Mouse (Mus musculus) neural tube, embryonic 12.5 days (tissue): ENCODE data around the gene AY358078. TPM values are rescaled to one million over a fixed set of nuclear protein-coding genes. Genes with fewer than 3 reads are reported as not detected.
"Not testable (repeated sequence)": the region's sequence is repeated elsewhere in the genome, so short reads cannot be mapped to it uniquely, and the experiment has no call there.

ENCODE experiments used
- ATAC-seq: fragments of 200-750 bp; cut with Nextera tagmentation; 2 replicates; pipeline ENCODE4 v1.8.0; 2017; ENCODE audit warnings: low read depth, mild to moderate bottlenecking, moderate TSS enrichment, moderate library complexity; ENCODE audit not compliant: low FRiP score
- H3K27ac ChIP-seq: fragments of 300-500 bp; sonication (generic); 2 replicates; pipeline ENCODE4 v1.5.1; 2016
- H3K27me3 ChIP-seq: fragments of 300-500 bp; sonication (generic); replicated peaks from 2 replicates; pipeline ENCODE4 v1.6.1; 2016; ENCODE audit warnings: mild to moderate bottlenecking
- H3K36me3 ChIP-seq: fragments of 300-500 bp; sonication (generic); 2 replicates; pipeline ENCODE4 v1.6.1; 2016; ENCODE audit warnings: mild to moderate bottlenecking
- H3K4me1 ChIP-seq: fragments of 300-500 bp; sonication (generic); 2 replicates; pipeline ENCODE4 v1.6.1; 2016
- H3K4me2 ChIP-seq: fragments of 300-500 bp; sonication (generic); replicated peaks from 2 replicates; pipeline ENCODE4 v1.6.1; 2016; ENCODE audit warnings: mild to moderate bottlenecking
- H3K4me3 ChIP-seq: fragments of 300-500 bp; sonication (generic); 2 replicates; pipeline ENCODE4 v1.5.1; 2016
- H3K9ac ChIP-seq: fragments of 300-500 bp; sonication (generic); 2 replicates; pipeline ENCODE4 v1.6.1; 2016; ENCODE audit warnings: mild to moderate bottlenecking
- H3K9me3 ChIP-seq: fragments of 300-500 bp; sonication (generic); 2 replicates; pipeline ENCODE4 v1.6.1; 2016; ENCODE audit warnings: mild to moderate bottlenecking
- WGBS: fragments of 180-500 bp; shearing (Covaris S2); methylation state at CpG from one replicate; pipeline ENCODE4 v1.1.7; 2016; 5-methylcytosine and 5-hydroxymethylcytosine counted together
- polyA plus RNA-seq: library from polyadenylated mRNA; unstranded; fragments of >200 nt; fragmentation: Nextera tagmentation; extraction: Ambion mirVana; gene quantifications from 2 replicates; pipeline ENCODE4 v1.2.1, GENCODE M21; 2016

Gene AY358078
- not detected in 2 replicates for polyA plus RNA-seq

GRCm38 (mm10) chr14:51799746-51800145 is at the start of gene AY358078:
AY358078 (plus strand) TSS chr14:51800046.
- Histone ChIP-seq H3K9me3 (no peaks in the 10 kb centered on the region), H3K9ac (no peak within 1 kb of the TSS), H3K4me2 (no peak within 1 kb of the TSS), H3K4me1 (no peaks in the 10 kb centered on the region), H3K27me3 (no peaks in the 10 kb centered on the region), H3K27ac (no peak within 1 kb of the TSS), H3K4me3 (no peak within 1 kb of the TSS), H3K36me3 (no peaks in the 10 kb centered on the region)
- 87% methylated on average over 2 of the region's 2 CpGs for whole genome bisulfite sequencing
- ATAC-seq, result no peak

GRCm38 (mm10) chr14:51755944-51756343 is 43.9 kb upstream of the AY358078 start:
- Histone ChIP-seq H3K36me3 (no peaks in the 10 kb centered on the region), H3K4me3 (no peak overlapping the region), H3K4me2 (no peak overlapping the region), H3K27ac (no peak overlapping the region), H3K9ac (no peak overlapping the region), H3K27me3 (no peaks in the 10 kb centered on the region), H3K4me1 (no peaks in the 10 kb centered on the region), H3K9me3 (no peaks in the 10 kb centered on the region)
- WGBS, result 74% methylated on average over 2 of the region's 2 CpGs
- no peak for ATAC-seq

- not testable (repeated sequence) for H3K4me2 ChIP-seq, H3K9me3 ChIP-seq, H3K27ac ChIP-seq, H3K9ac ChIP-seq, H3K4me1 ChIP-seq, H3K27me3 ChIP-seq, H3K4me3 ChIP-seq, H3K36me3 ChIP-seq
- ATAC-seq, result peak; percentile 25; the same call in 1 of the 2 replicates
- 88% methylated on average over 1 of the region's 1 CpGs for WGBS
Measured at GRCm38 (mm10) chr14:51771378-51771777, 28.5 kb upstream of the AY358078 start.

- Histone ChIP-seq H3K4me3 (no peak within 1 kb of the TSS), H3K27ac (no peak within 1 kb of the TSS), H3K9me3 (no peaks in the 10 kb centered on the region), H3K4me2 (no peak within 1 kb of the TSS), H3K4me1 (no peaks in the 10 kb centered on the region), H3K27me3 (no peaks in the 10 kb centered on the region), H3K36me3 (no peaks in the 10 kb centered on the region), H3K9ac (no peak within 1 kb of the TSS)
- no peak for ATAC-seq
- 82% methylated on average over 5 of the region's 5 CpGs for WGBS
Measured at GRCm38 (mm10) chr14:51773490-51773889, 26.4 kb upstream of the AY358078 start, which contains the start of gene Ang4. Ang4 (minus strand) TSS chr14:51773590.

- ATAC-seq, result no peak
- Histone ChIP-seq H3K27me3 (no peaks in the 10 kb centered on the region), H3K27ac (no peak overlapping the region), H3K9ac (no peak overlapping the region), H3K9me3 (no peaks in the 10 kb centered on the region), H3K4me1 (no peaks in the 10 kb centered on the region), H3K4me3 (no peak overlapping the region), H3K4me2 (no peak overlapping the region), H3K36me3 (no peaks in the 10 kb centered on the region)
- WGBS, result 91% methylated on average over 1 of the region's 1 CpGs
Measured at GRCm38 (mm10) chr14:51777791-51778190, 22.1 kb upstream of the AY358078 start.

- Histone ChIP-seq H3K4me1 (no peaks in the 10 kb centered on the region), H3K9me3 (no peaks in the 10 kb centered on the region), H3K9ac (no peak overlapping the region), H3K4me3 (no peak overlapping the region), H3K27me3 (no peaks in the 10 kb centered on the region), H3K4me2 (no peak overlapping the region), H3K36me3 (no peaks in the 10 kb centered on the region), H3K27ac (no peak overlapping the region)
- WGBS, result 83% methylated on average over 4 of the region's 4 CpGs
- no peak for ATAC-seq
Measured at GRCm38 (mm10) chr14:51778865-51779481, 20.9 kb upstream of the AY358078 start.

- Histone ChIP-seq H3K9me3 (no peaks in the 10 kb centered on the region), H3K4me1 (no peaks in the 10 kb centered on the region), H3K36me3 (no peaks in the 10 kb centered on the region), H3K4me3 (no peak overlapping the region), H3K9ac (no peak overlapping the region), H3K27me3 (no peaks in the 10 kb centered on the region), H3K27ac (no peak overlapping the region), H3K4me2 (no peak overlapping the region)
- WGBS, result 75% methylated on average over 4 of the region's 4 CpGs
- no peak for ATAC-seq
Measured at GRCm38 (mm10) chr14:51786335-51786734, 13.5 kb upstream of the AY358078 start.

GRCm38 (mm10) chr14:51787061-51787460 is 12.8 kb upstream of the AY358078 start:
- WGBS, result 60% methylated on average over 5 of the region's 5 CpGs
- no peak for ATAC-seq

GRCm38 (mm10) chr14:51789196-51789595 is 10.7 kb upstream of the AY358078 start:
- H3K9ac ChIP-seq, result no peak overlapping the region
- no peak for ATAC-seq
- H3K4me3 ChIP-seq, result no peak overlapping the region
- no peak overlapping the region for H3K4me2 ChIP-seq
- H3K4me1 ChIP-seq, result 0 out of 2 replicates have a peak, but pooled peaks cover 5% of the 10 kb centered on the region
- no peak overlapping the region for H3K27ac ChIP-seq
- H3K27me3 ChIP-seq, result no peaks in the 10 kb centered on the region
- no peaks in the 10 kb centered on the region for H3K36me3 ChIP-seq
- WGBS, result 89% methylated on average over 2 of the region's 2 CpGs
- no peaks in the 10 kb centered on the region for H3K9me3 ChIP-seq

More at GRCm38 (mm10) chr14:51787061-51787460, 12.8 kb upstream of the AY358078 start:
- Histone ChIP-seq H3K4me2 (no peak overlapping the region), H3K4me1 (no peaks in the 10 kb centered on the region), H3K4me3 (no peak overlapping the region), H3K9me3 (no peaks in the 10 kb centered on the region), H3K9ac (no peak overlapping the region), H3K27ac (no peak overlapping the region), H3K27me3 (no peaks in the 10 kb centered on the region), H3K36me3 (no peaks in the 10 kb centered on the region)

GRCm38 (mm10) chr14:51794106-51794505 is 5.7 kb upstream of the AY358078 start:
- ATAC-seq, result no peak
- Histone ChIP-seq H3K9me3 (no peaks in the 10 kb centered on the region), H3K27me3 (no peaks in the 10 kb centered on the region), H3K4me1 (0 out of 2 replicates have a peak, but pooled peaks cover 7% of the 10 kb centered on the region), H3K27ac (no peak overlapping the region), H3K36me3 (no peaks in the 10 kb centered on the region), H3K9ac (no peak overlapping the region), H3K4me2 (no peak overlapping the region), H3K4me3 (no peak overlapping the region)
- 16% methylated on average over 2 of the region's 2 CpGs for WGBS

- Histone ChIP-seq H3K9ac (no peak overlapping the region), H3K9me3 (no peaks in the 10 kb centered on the region), H3K27ac (no peak overlapping the region), H3K4me3 (no peak overlapping the region), H3K4me2 (no peak overlapping the region), H3K27me3 (no peaks in the 10 kb centered on the region), H3K4me1 (no peaks in the 10 kb centered on the region), H3K36me3 (no peaks in the 10 kb centered on the region)
- 77% methylated on average over 1 of the region's 1 CpGs for WGBS
- no peak for ATAC-seq
Measured at GRCm38 (mm10) chr14:51826625-51827024, 26.8 kb downstream of the AY358078 start.

GRCm38 (mm10) chr14:51827842-51828241 is 28.0 kb downstream of the AY358078 start:
- H3K4me1 ChIP-seq, H3K27me3 ChIP-seq, H3K4me3 ChIP-seq, ATAC-seq, H3K9ac ChIP-seq, H3K36me3 ChIP-seq, H3K4me2 ChIP-seq, H3K9me3 ChIP-seq, H3K27ac ChIP-seq: not testable (repeated sequence)
- WGBS, result 45% methylated on average over 5 of the region's 5 CpGs

GRCm38 (mm10) chr14:51829188-51829587 is 29.3 kb downstream of the AY358078 start:
- H3K27ac ChIP-seq, result no peak overlapping the region
- no peaks in the 10 kb centered on the region for H3K9me3 ChIP-seq
- no peaks in the 10 kb centered on the region for H3K36me3 ChIP-seq
- 83% methylated on average over 6 of the region's 6 CpGs for WGBS
- no peaks in the 10 kb centered on the region for H3K4me1 ChIP-seq
- no peak for ATAC-seq
- H3K27me3 ChIP-seq, result no peaks in the 10 kb centered on the region
- H3K4me3 ChIP-seq, result no peak overlapping the region
- no peak overlapping the region for H3K9ac ChIP-seq
- H3K4me2 ChIP-seq, result no peak overlapping the region
